Mouse (Mus musculus) hindbrain, embryonic 16.5 days (tissue): ENCODE data around the gene Tmem184a. TPM values are rescaled to one million over a fixed set of nuclear protein-coding genes. Genes with fewer than 3 reads are reported as not detected.

Source experiments
- ATAC-seq: fragments of 200-750 bp; cut with Nextera tagmentation; 2 replicates; pipeline ENCODE4 v1.8.0; 2017; ENCODE audit warnings: moderate TSS enrichment, moderate library complexity
- H3K27ac ChIP-seq: fragments of 300-500 bp; sonication (generic); 2 replicates; pipeline ENCODE4 v1.5.1; 2014; ENCODE audit warnings: low read depth, mild to moderate bottlenecking, control low read depth, low read length, moderate library complexity
- H3K27me3 ChIP-seq: fragments of 300-500 bp; sonication (generic); replicated peaks from 2 replicates; pipeline ENCODE4 v1.6.1; 2014; ENCODE audit warnings: low read length; ENCODE audit not compliant: control insufficient read depth, insufficient read depth
- H3K36me3 ChIP-seq: fragments of 300-500 bp; sonication (generic); 2 replicates; pipeline ENCODE4 v1.6.1; 2014; ENCODE audit warnings: mild to moderate bottlenecking, low read length, moderate library complexity, mixed read lengths; ENCODE audit not compliant: control insufficient read depth, insufficient read depth
- H3K4me1 ChIP-seq: fragments of 300-500 bp; sonication (generic); 2 replicates; pipeline ENCODE4 v1.6.1; 2014; ENCODE audit warnings: low read depth, low read length; ENCODE audit not compliant: control insufficient read depth, insufficient read depth
- H3K4me2 ChIP-seq: fragments of 300-500 bp; sonication (generic); 2 replicates; pipeline ENCODE4 v1.6.1; 2014; ENCODE audit warnings: mild to moderate bottlenecking, low read length, control low read depth, moderate library complexity
- H3K4me3 ChIP-seq: fragments of 300-500 bp; sonication (generic); 2 replicates; pipeline ENCODE4 v1.5.1; 2014; ENCODE audit warnings: mild to moderate bottlenecking, low read length, control low read depth, moderate library complexity
- H3K9ac ChIP-seq: fragments of 300-500 bp; sonication (generic); 2 replicates; pipeline ENCODE4 v1.6.1; 2014; ENCODE audit warnings: low read depth, mild to moderate bottlenecking, control low read depth, low read length, moderate library complexity
- H3K9me3 ChIP-seq: fragments of 300-500 bp; sonication (generic); 2 replicates; pipeline ENCODE4 v1.6.1; 2014; ENCODE audit warnings: mild to moderate bottlenecking, low read length, moderate library complexity; ENCODE audit not compliant: control insufficient read depth
- WGBS: fragments of 180-500 bp; shearing (Covaris S2); extraction: QIAGEN DNeasy Blood & Tissue Kit; methylation state at CpG from one replicate; pipeline ENCODE4 v1.1.7; 2014; 5-methylcytosine and 5-hydroxymethylcytosine counted together
- polyA plus RNA-seq: library from polyadenylated mRNA; unstranded; fragments of >200 nt; fragmentation: Nextera tagmentation; extraction: Ambion mirVana; gene quantifications from 2 replicates; pipeline ENCODE4 v1.2.1, GENCODE M21; 2015

The Tmem184a gene
- polyA plus RNA-seq, 1 experiment from 2014 or later = 0.09 TPM

DNA sequence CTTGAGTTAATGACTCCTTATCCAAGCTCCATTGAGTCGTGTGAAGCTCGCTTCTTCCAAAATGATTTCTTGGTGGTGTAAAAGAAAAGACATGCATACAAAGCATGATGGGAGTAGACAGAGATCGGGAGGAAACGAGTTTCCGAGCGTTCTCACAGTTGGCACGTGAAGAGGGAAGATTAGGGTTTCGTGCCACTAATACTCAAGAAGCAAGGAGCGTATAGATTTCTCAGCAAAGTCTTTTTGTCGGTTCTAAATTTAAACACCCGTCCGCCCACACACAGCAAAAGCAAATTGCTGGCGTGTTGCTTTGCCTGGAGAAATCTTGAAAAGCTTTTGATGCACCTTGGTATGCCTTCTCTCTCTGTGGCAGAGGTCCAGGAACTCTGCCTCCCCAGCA, 9.7 kb upstream of the Tmem184a start:
- H3K4me1 ChIP-seq = peaks cover 16% of the 10 kb centered on the region
- H3K4me2 ChIP-seq = no peak overlapping the region
- H3K27ac ChIP-seq = no peak overlapping the region
- WGBS = 84% methylated on average over 13 of the region's 13 CpGs
- H3K27me3 ChIP-seq = no peaks in the 10 kb centered on the region; the same call in 1 of the 2 replicates
- no peak overlapping the region for H3K9ac ChIP-seq
- no peak overlapping the region for H3K4me3 ChIP-seq
- H3K36me3 ChIP-seq = peaks cover 1% of the 10 kb centered on the region; the same call in 1 of the 2 replicates
- ATAC-seq = no peak
- peaks cover 2% of the 10 kb centered on the region; the same call in 1 of the 2 replicates for H3K9me3 ChIP-seq

DNA sequence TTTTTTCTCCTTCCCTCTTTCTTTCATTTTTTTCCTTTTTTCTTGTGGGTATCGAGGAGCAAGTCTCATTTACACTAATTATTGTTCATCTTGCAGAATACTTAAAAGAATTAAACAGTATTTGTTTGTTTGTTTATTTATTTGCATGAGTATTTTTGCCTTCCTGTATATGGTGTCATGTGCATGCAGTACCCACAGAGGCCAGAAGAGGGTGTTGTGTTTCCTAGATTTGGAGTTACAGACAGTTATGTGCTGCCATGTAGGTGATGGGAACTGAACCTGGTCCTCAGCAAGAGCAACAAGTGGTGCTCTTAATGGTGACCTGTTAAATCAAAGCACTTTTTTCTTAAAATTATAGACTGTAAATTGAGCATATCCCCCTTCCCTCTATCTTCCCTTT, 7.9 kb upstream of the Tmem184a start:
- Histone ChIP-seq H3K9ac (no peak overlapping the region), H3K4me3 (no peak overlapping the region), H3K27me3 (no peaks in the 10 kb centered on the region; the same call in 1 of the 2 replicates), H3K36me3 (peaks cover 13% of the 10 kb centered on the region; the same call in 1 of the 2 replicates), H3K27ac (no peak overlapping the region), H3K4me1 (peaks cover 16% of the 10 kb centered on the region), H3K9me3 (peaks cover 2% of the 10 kb centered on the region; the same call in 1 of the 2 replicates), H3K4me2 (no peak overlapping the region)
- WGBS = 97% methylated on average over 1 of the region's 1 CpGs
- no peak for ATAC-seq

DNA sequence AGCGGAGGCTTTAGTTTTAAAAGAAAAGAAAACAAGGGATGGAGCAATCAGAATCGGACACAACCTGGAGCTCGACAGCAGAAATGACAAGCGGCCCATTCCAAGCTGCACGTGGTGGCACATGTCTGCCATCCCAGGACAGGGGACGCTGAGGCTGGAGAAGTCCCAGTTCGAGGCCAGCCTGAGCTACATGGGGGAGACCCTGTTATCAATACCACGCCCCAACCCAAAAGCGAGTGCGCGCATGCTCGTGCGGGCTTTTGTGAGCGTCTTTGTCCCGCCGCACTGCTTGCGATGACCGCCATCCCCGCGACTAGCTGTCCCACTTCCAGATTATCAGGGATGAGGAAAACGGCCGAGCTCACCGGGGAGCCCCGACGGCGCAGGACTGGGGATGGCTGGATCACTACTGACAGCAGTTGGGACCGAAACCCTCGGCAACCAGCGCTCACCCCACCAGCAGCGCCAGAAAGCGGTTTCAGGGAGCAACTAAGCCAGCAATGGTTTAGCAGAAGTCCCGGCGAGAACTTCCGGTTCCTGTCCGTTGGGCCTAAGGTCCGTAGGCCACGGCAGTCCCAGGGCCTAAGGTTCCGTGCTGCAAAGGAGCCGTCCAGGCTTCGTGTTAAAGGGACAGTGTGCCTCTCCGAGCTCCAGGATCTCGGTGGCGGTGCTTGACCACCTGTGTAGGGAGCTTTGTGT, 6.8 kb upstream of the Tmem184a start, which contains the start of the genes Gm26938 and Psmg3:
Gene Gm26938 (minus strand): TSS at position 51 of the 699 bp plus-strand sequence.
Gene Psmg3 (minus strand): TSS at position 529 of the 699 bp plus-strand sequence.
- H3K4me1 ChIP-seq = peaks cover 16% of the 10 kb centered on the region
- peak within 1 kb of the TSS; percentile 77 for H3K27ac ChIP-seq
- H3K9ac ChIP-seq = peak within 1 kb of the TSS; percentile 93
- ATAC-seq = peak; percentile 88
- H3K9me3 ChIP-seq = peaks cover 2% of the 10 kb centered on the region; the same call in 1 of the 2 replicates
- no peaks in the 10 kb centered on the region; the same call in 1 of the 2 replicates for H3K27me3 ChIP-seq
- H3K4me3 ChIP-seq = peak within 1 kb of the TSS; percentile 95
- H3K4me2 ChIP-seq = peak within 1 kb of the TSS; percentile 98
- H3K36me3 ChIP-seq = peaks cover 22% of the 10 kb centered on the region; the same call in 1 of the 2 replicates
- WGBS = under 1% methylated on average over 43 of the region's 43 CpGs

DNA sequence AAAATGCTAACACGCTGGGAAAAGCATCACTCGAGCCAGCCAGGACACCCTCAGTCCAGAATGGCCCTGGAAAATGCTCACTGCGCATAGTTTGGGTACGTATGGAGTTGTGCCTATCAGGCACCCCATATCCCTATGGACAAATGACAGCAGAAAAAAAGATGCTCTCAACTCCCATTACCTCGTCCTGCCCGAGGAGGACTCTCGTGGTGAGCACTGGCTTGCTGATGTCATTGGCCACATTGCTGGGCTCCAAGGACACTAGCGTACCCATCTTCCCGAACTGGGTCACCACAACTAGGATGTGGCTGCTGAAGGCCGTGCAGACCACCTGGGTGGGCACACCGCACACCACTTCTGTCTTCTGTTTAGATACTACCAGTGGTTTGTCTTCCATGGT, 6.2 kb upstream of the Tmem184a start:
- Histone ChIP-seq H3K4me2 (peak overlapping the region; percentile 98), H3K9me3 (peaks cover 2% of the 10 kb centered on the region; the same call in 1 of the 2 replicates), H3K4me1 (peaks cover 16% of the 10 kb centered on the region), H3K9ac (peak overlapping the region; percentile 93), H3K36me3 (peaks cover 22% of the 10 kb centered on the region; the same call in 1 of the 2 replicates), H3K4me3 (peak overlapping the region; percentile 95), H3K27ac (peak overlapping the region; percentile 77; the same call in 1 of the 2 replicates), H3K27me3 (no peaks in the 10 kb centered on the region; the same call in 1 of the 2 replicates)
- WGBS = 45% methylated on average over 11 of the region's 11 CpGs
- 0 out of 2 replicates have a peak, but pooled peaks have one; percentile 17 for ATAC-seq

DNA sequence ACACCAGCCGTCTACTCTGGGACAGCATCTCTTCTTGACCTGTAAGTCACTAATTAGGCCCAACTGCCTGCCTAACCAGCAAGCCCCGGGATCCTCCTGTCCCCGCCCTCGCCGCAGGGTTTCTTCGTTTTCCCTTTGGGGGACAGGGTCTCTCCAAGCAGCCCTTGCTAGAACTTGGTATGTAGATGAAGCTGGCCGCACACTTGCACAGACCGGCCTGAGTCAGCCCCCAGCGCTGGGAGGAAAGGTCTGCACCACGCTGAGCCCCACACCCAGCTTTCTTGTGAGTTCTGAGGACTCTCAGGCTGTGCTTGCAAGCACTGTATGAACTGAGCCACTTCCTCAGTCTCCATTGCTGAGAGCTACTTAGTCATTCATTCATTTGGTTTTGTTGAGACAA, 4.8 kb upstream of the Tmem184a start:
- H3K4me1 ChIP-seq = peaks cover 16% of the 10 kb centered on the region
- 93% methylated on average over 10 of the region's 10 CpGs for WGBS
- no peak overlapping the region for H3K27ac ChIP-seq
- no peak overlapping the region for H3K4me2 ChIP-seq
- peaks cover 22% of the 10 kb centered on the region; the same call in 1 of the 2 replicates for H3K36me3 ChIP-seq
- H3K4me3 ChIP-seq = no peak overlapping the region
- peaks cover 2% of the 10 kb centered on the region; the same call in 1 of the 2 replicates for H3K9me3 ChIP-seq
- no peaks in the 10 kb centered on the region; the same call in 1 of the 2 replicates for H3K27me3 ChIP-seq
- H3K9ac ChIP-seq = no peak overlapping the region
- no peak for ATAC-seq

DNA sequence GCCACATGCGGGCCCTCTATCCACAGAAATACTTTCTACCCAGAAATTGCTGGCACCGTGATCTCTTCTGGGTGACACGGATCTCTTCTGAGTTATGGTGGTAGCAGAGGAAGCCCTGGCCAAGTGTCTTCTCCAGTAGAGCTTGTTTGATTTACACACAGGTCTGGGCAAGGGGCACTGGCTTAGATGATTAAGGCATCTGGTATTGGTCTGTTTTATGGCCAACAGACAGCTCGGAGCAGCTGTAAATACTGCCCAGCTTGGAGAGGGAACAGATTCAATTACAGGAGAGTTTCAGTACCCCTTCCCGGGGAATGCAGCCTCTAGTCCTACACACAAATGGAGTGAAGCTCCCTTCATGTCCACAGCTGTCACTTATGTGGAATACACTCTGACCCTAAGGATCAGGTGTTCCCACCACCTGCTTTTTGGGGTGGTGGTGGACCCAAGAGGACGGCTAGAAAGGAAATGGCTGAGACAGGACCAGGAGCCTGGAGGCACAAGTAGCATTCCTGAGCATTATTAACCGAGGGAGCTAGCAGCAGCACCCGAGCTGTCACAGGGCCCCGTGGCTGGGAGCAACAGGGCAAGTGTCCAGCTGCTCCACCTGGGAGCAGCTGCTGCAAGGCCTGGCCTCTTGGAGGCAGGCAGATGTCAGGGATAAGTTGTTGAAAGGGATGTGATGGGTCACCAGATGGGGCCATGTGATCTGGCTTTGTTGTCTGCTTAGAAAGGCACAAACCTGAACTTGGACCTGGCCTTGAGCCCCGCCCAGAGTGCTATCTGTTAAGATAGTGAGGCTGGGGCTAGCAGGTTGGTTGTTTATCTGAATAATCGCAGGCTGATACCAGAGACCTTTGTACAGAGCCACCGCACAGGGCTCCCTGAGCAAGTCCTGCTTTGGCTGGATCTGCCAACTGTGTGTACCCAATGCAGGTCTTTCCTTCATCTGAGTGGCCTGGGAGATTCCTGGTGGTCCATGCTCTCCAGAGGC, 2.0 kb upstream of the Tmem184a start:
- no peak for ATAC-seq
- H3K4me1 ChIP-seq = peaks cover 14% of the 10 kb centered on the region
- no peaks in the 10 kb centered on the region for H3K9me3 ChIP-seq
- no peak overlapping the region for H3K9ac ChIP-seq
- 81% methylated on average over 12 of the region's 12 CpGs for WGBS
- no peak overlapping the region for H3K4me3 ChIP-seq
- no peaks in the 10 kb centered on the region for H3K27me3 ChIP-seq
- no peak overlapping the region for H3K4me2 ChIP-seq
- H3K27ac ChIP-seq = no peak overlapping the region
- peaks cover 22% of the 10 kb centered on the region; the same call in 1 of the 2 replicates for H3K36me3 ChIP-seq

DNA sequence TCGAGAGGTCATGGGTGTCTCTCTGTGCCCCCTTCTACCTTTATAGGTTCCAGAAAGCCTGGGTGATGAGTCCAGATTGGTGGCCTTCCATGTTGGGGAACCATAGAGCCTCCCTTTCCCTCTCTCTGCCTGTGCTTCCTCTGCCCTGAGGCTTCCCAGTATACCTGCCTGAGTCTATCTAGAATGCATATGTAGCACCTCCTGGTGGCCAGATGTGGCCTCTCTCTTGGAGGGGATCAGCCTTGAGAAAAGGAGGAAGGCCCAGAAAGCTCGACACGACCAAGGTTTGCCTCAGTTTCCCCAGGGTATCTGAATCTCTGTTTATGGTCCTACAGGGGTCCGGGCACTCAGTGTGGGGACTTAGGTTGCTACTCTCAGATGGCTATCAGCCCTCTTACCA, 916 bp downstream of the Tmem184a start:
- H3K9ac ChIP-seq = no peak overlapping the region
- H3K4me2 ChIP-seq = no peak overlapping the region
- H3K4me1 ChIP-seq = no peaks in the 10 kb centered on the region
- H3K9me3 ChIP-seq = no peaks in the 10 kb centered on the region
- H3K27me3 ChIP-seq = peaks cover 7% of the 10 kb centered on the region
- H3K36me3 ChIP-seq = peaks cover 19% of the 10 kb centered on the region; the same call in 1 of the 2 replicates
- 60% methylated on average over 4 of the region's 4 CpGs for WGBS
- no peak for ATAC-seq
- H3K4me3 ChIP-seq = no peak overlapping the region
- H3K27ac ChIP-seq = no peak overlapping the region

DNA sequence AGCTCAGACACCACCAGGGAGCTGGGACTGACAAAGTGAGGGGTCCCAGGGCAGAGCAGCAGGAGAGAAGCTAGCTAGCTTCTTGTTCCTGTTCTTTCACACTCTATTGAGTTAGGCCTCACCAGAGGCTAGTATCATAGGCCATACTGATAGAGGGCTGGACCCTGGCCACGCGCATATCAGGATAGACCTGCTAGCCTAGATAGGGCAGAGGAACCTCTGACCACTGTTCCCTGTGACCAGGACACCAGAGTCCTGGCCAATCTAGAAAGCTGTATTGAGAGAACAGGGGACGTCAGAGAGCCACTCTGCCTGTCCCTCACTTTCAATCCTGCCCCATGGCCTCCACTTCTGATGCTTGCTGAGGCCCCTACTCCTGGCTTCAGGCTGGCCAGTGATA, 1.7 kb downstream of the Tmem184a start:
- peaks cover 12% of the 10 kb centered on the region; the same call in 1 of the 2 replicates for H3K36me3 ChIP-seq
- no peaks in the 10 kb centered on the region for H3K9me3 ChIP-seq
- H3K9ac ChIP-seq = no peak overlapping the region
- no peak overlapping the region for H3K4me3 ChIP-seq
- WGBS = 92% methylated on average over 3 of the region's 3 CpGs
- H3K4me2 ChIP-seq = no peak overlapping the region
- no peaks in the 10 kb centered on the region for H3K4me1 ChIP-seq
- H3K27ac ChIP-seq = no peak overlapping the region
- peaks cover 12% of the 10 kb centered on the region for H3K27me3 ChIP-seq
- no peak for ATAC-seq
